22 mouse cellular contexts compared by ENCODE assay signal in genomic region chr6:87594188-87594587, GRCm38 (mm10). TPM values are rescaled to one million over a fixed set of nuclear protein-coding genes. Genes with fewer than 3 reads are reported as not detected.
DNase-seq lines count a peak whose midpoint lies in the region; ATAC-seq and TF ChIP-seq lines count a peak whose summit lies in the region.
"Had no signal": no experiment of that assay in that cellular context is flagged by ENCODE, and none has a peak within 500 bp of the region (broad histone marks: within the 10 kb centered on the region; RNA-seq: fewer than 3 reads in every experiment).

No protein-coding gene starts in this region.

- whole genome bisulfite sequencing in forebrain, embryonic 10.5 days = 84% methylated on average over 6 of the region's 6 CpGs
- WGBS in forebrain, embryonic 12.5 days = 80% methylated on average over 6 of the region's 6 CpGs
- WGBS in midbrain, embryonic 10.5 days = 89% methylated on average over 6 of the region's 6 CpGs
- WGBS in midbrain, embryonic 14.5 days = 88% methylated on average over 6 of the region's 6 CpGs

- peaks cover 47% of the 10 kb centered on the region for H3K4me1 ChIP-seq in forebrain, embryonic 10.5 days
- H3K4me1 ChIP-seq in forebrain, embryonic 12.5 days = peaks cover 32% of the 10 kb centered on the region
- H3K4me1 ChIP-seq in midbrain, embryonic 10.5 days = peaks cover 40% of the 10 kb centered on the region
- H3K4me1 ChIP-seq in midbrain, embryonic 14.5 days (ENCODE audit: control insufficient read depth, insufficient read depth, low read length) = peaks cover 14% of the 10 kb centered on the region
- H3K4me1 ChIP-seq in CH12.LX (ENCODE audit: control insufficient read depth in 1 of 2, insufficient read depth in 2 of 2) = peaks cover 4 to 27% of the 10 kb centered on the region in 2 experiments; a peak in 3 of 4 replicates

- dilution Hi-C loops in CH12.LX (cut with MboI; ENCODE audit: extremely low pct_ligation_motif_present, extremely low pct_unique_long_range_greater_than_20kb, low sequenced_read_pairs) = no loop called here

- in situ Hi-C loops in CH12.LX (cut with MboI; ENCODE audit: low pct_ligation_motif_present, low pct_unique_long_range_greater_than_20kb, low sequenced_read_pairs) = no loop called here

- H3K4me3 ChIP-seq in forebrain, embryonic 10.5 days = no peak overlapping the region
- H3K4me3 ChIP-seq in forebrain, embryonic 12.5 days (replicated peaks) = no peak overlapping the region
- no peak overlapping the region for H3K4me3 ChIP-seq in midbrain, embryonic 10.5 days
- no peak overlapping the region for H3K4me3 ChIP-seq in midbrain, embryonic 14.5 days (replicated peaks; ENCODE audit: low read depth, low read length)
- no peak overlapping the region for H3K4me3 ChIP-seq in CH12.LX (replicated peaks in 1 of 3; ENCODE audit: low read depth in 2 of 3, low read length in 2 of 3, poor library complexity in 1 of 3)
- H3K4me3 ChIP-seq: embryonic facial prominence, embryonic 13.5 days; embryonic facial prominence, embryonic 15.5 days; erythroblast, embryonic 14.5 days had no signal

- no peaks in the 10 kb centered on the region for H3K36me3 ChIP-seq in forebrain, embryonic 10.5 days (replicated peaks)
- H3K36me3 ChIP-seq in forebrain, embryonic 12.5 days (replicated peaks) = no peaks in the 10 kb centered on the region
- H3K36me3 ChIP-seq in midbrain, embryonic 10.5 days = no peaks in the 10 kb centered on the region
- H3K36me3 ChIP-seq in midbrain, embryonic 14.5 days (ENCODE audit: control insufficient read depth, insufficient read depth, low read length) = no peaks in the 10 kb centered on the region
- no peaks in the 10 kb centered on the region for H3K36me3 ChIP-seq in CH12.LX (replicated peaks in 1 of 2; ENCODE audit: control insufficient read depth in 1 of 2, insufficient read depth in 1 of 2, low read length in 1 of 2)
- H3K36me3 ChIP-seq: embryonic facial prominence, embryonic 13.5 days; embryonic facial prominence, embryonic 15.5 days had no signal

- H3K27me3 ChIP-seq in forebrain, embryonic 10.5 days (ENCODE audit: poor library complexity, severe bottlenecking) = peaks cover 14% of the 10 kb centered on the region
- peaks cover 14% of the 10 kb centered on the region for H3K27me3 ChIP-seq in forebrain, embryonic 12.5 days
- H3K27me3 ChIP-seq in midbrain, embryonic 10.5 days (ENCODE audit: low read depth, poor library complexity, severe bottlenecking) = peaks cover 11% of the 10 kb centered on the region
- H3K27me3 ChIP-seq in midbrain, embryonic 14.5 days (ENCODE audit: control insufficient read depth, insufficient read depth, low read length) = 0 out of 2 replicates have a peak, but pooled peaks cover 7% of the 10 kb centered on the region
- peaks cover 3% of the 10 kb centered on the region for H3K27me3 ChIP-seq in CH12.LX (replicated peaks)

- no peak for ATAC-seq in forebrain, embryonic 12.5 days (ENCODE audit: low FRiP score)
- ATAC-seq in midbrain, embryonic 14.5 days (ENCODE audit: low FRiP score, low TSS enrichment) = no peak
- ATAC-seq: CD4-positive, CD25-positive, alpha-beta regulatory T cell, adult 4 months; forebrain, embryonic 14.5 days; forebrain, embryonic 16.5 days had no signal

- H3K79me2 ChIP-seq in CH12.LX (replicated peaks; ENCODE audit: control insufficient read depth, extremely low read depth, insufficient read depth, poor library complexity, severe bottlenecking) = no peaks in the 10 kb centered on the region

- no peak for TF ChIP-seq CTCF in CH12.LX (conservative IDR thresholded peaks at IDR 0.05 in 1 of 2, IDR thresholded peaks at IDR 0.05 in 1 of 2; ENCODE audit: low read depth in 2 of 2, low read length in 2 of 2)

- H3K9me3 ChIP-seq in forebrain, embryonic 10.5 days = no peaks in the 10 kb centered on the region
- no peaks in the 10 kb centered on the region for H3K9me3 ChIP-seq in forebrain, embryonic 12.5 days
- H3K9me3 ChIP-seq in midbrain, embryonic 10.5 days (replicated peaks) = no peaks in the 10 kb centered on the region
- H3K9me3 ChIP-seq in midbrain, embryonic 14.5 days (ENCODE audit: control insufficient read depth, low read length) = no peaks in the 10 kb centered on the region
- no peaks in the 10 kb centered on the region for H3K9me3 ChIP-seq in CH12.LX (replicated peaks; ENCODE audit: low read length)
- H3K9me3 ChIP-seq: embryonic facial prominence, embryonic 13.5 days; embryonic facial prominence, embryonic 15.5 days had no signal

- H3K4me2 ChIP-seq in forebrain, embryonic 12.5 days = no peak overlapping the region
- H3K4me2 ChIP-seq in midbrain, embryonic 14.5 days (ENCODE audit: low read length) = no peak overlapping the region
- H3K4me2 ChIP-seq in CH12.LX (ENCODE audit: insufficient read depth, low read depth, poor library complexity, severe bottlenecking) = no peak overlapping the region
- H3K4me2 ChIP-seq: embryonic facial prominence, embryonic 13.5 days; embryonic facial prominence, embryonic 15.5 days had no signal

- no peak for TF ChIP-seq POLR2A in CH12.LX (IDR thresholded peaks at IDR 0.05; ENCODE audit: low read depth, low read length)

- H3K9ac ChIP-seq in forebrain, embryonic 12.5 days = no peak overlapping the region
- H3K9ac ChIP-seq in midbrain, embryonic 14.5 days (replicated peaks; ENCODE audit: low read length) = no peak overlapping the region
- no peak overlapping the region for H3K9ac ChIP-seq in CH12.LX (ENCODE audit: insufficient read depth, low read depth)
- H3K9ac ChIP-seq: embryonic facial prominence, embryonic 13.5 days; embryonic facial prominence, embryonic 15.5 days had no signal

- TF ChIP-seq EP300 in CH12.LX (IDR thresholded peaks at IDR 0.05; ENCODE audit: low read length) = peak; percentile 71

- H3K27ac ChIP-seq in forebrain, embryonic 10.5 days = no peak overlapping the region
- H3K27ac ChIP-seq in forebrain, embryonic 12.5 days = no peak overlapping the region
- H3K27ac ChIP-seq in midbrain, embryonic 10.5 days (replicated peaks) = no peak overlapping the region
- no peak overlapping the region for H3K27ac ChIP-seq in midbrain, embryonic 14.5 days (replicated peaks; ENCODE audit: low read depth, low read length)
- H3K27ac ChIP-seq in CH12.LX (ENCODE audit: insufficient read depth, low read depth) = no peak overlapping the region
- H3K27ac ChIP-seq: embryonic facial prominence, embryonic 13.5 days; embryonic facial prominence, embryonic 15.5 days had no signal

- peak; percentile 8 for DNase-seq in forebrain, embryonic 10.5 days (ENCODE audit: extremely low spot score, low spot score)
- peak; percentile 5 for DNase-seq in midbrain, embryonic 10.5 days (ENCODE audit: low spot score)
- DNase-seq in midbrain, embryonic 14.5 days = no peak
- DNase-seq in CH12.LX (ENCODE audit: extremely low read depth) = peak; percentile 69
- DNase-seq: adrenal gland, adult 2 months; adrenal gland, postnatal 10 days; adrenal gland, postnatal 25 days; B cell, adult 2 months; cerebellum, adult 11 months; cerebellum, adult 18-20 months; cerebellum, adult 8-10 months; cerebellum, adult 9-11 months; cerebellum, postnatal 14 days; cerebellum, postnatal 36 days; embryo, embryonic 11 days had no signal

- TF ChIP-seq RAD21 in CH12.LX (IDR thresholded peaks at IDR 0.05; ENCODE audit: low read depth, low read length) = no peak

TF ChIP-seq in CH12.LX, 34 proteins besides CTCF, POLR2A, EP300 and RAD21:
- TF ChIP-seq TCF12 (IDR thresholded peaks at IDR 0.05; ENCODE audit: low read depth, low read length) = peak; percentile 41; the same call in 1 of the 2 replicates
- peak; percentile 54; the same call in 1 of the 2 replicates for TF ChIP-seq MAFK (IDR thresholded peaks at IDR 0.05; ENCODE audit: insufficient replicate concordance, low read length)
- no peak for TF ChIP-seq JUN (IDR thresholded peaks at IDR 0.05; ENCODE audit: insufficient read depth, low read depth, low read length)
- no peak for TF ChIP-seq SMC3 (IDR thresholded peaks at IDR 0.05; ENCODE audit: low read depth, low read length)
- TF ChIP-seq ETS1 (conservative IDR thresholded peaks at IDR 0.05; ENCODE audit: low read depth, low read length) = peak; percentile 81
- no peak for TF ChIP-seq MXI1 (IDR thresholded peaks at IDR 0.05; ENCODE audit: low read depth, low read length)
- 0 out of 2 replicates have a peak, but pooled peaks have one; percentile 13 for TF ChIP-seq ELF1 (IDR thresholded peaks at IDR 0.05; ENCODE audit: low read depth, low read length)
- no peak for TF ChIP-seq E2F4 (IDR thresholded peaks at IDR 0.05; ENCODE audit: insufficient replicate concordance, low read depth, low read length)
- peak; percentile 89 for TF ChIP-seq BHLHE40 (IDR thresholded peaks at IDR 0.05; ENCODE audit: low read depth, low read length)
- TF ChIP-seq RCOR1 (conservative IDR thresholded peaks at IDR 0.05; ENCODE audit: low read depth, low read length) = 0 out of 2 replicates have a peak, but pooled peaks have one; percentile 43
- TF ChIP-seq JUND (conservative IDR thresholded peaks at IDR 0.05; ENCODE audit: low read depth, low read length) = no peak
- peak; percentile 37; the same call in 1 of the 2 replicates for TF ChIP-seq MEF2A (IDR thresholded peaks at IDR 0.05; ENCODE audit: borderline replicate concordance, low read depth, low read length)
- TF ChIP-seq MYC (IDR thresholded peaks at IDR 0.05; ENCODE audit: low read depth, low read length) = no peak
- 0 out of 2 replicates have a peak, but pooled peaks have one; percentile 17 for TF ChIP-seq MAX (IDR thresholded peaks at IDR 0.05; ENCODE audit: low read length)
TF ChIP-seq in CH12.LX: peak in this region for 8.

RNA-seq across cellular contexts. Expression of gene Prokr1, which starts 3.6 kb away (rescaled TPM):
- 2.3 and 3.2 TPM in 2 replicates for polyA plus RNA-seq in forebrain, embryonic 10.5 days (2016; fragmentation: Nextera tagmentation; extraction: Ambion mirVana)
- 6.6 and 6.9 TPM in 2 replicates for polyA plus RNA-seq in forebrain, embryonic 12.5 days (2016; fragmentation: Nextera tagmentation; extraction: Ambion mirVana)
- polyA plus RNA-seq in midbrain, embryonic 10.5 days (2016; fragmentation: Nextera tagmentation; extraction: Ambion mirVana) = 3.1 and 3.4 TPM in 2 replicates
- polyA plus RNA-seq in midbrain, embryonic 14.5 days (2014; fragmentation: Nextera tagmentation; extraction: Ambion mirVana) = 1.00 and 1.5 TPM in 2 replicates
- total RNA-seq in CH12.LX (2012; rRNA removed) (0.08 TPM in 2 replicates), CH12.LX (2014; rRNA removed) (not detected in 2 replicates)
- polyA plus RNA-seq in CH12.LX (2012; ENCODE audit: insufficient read length, low read depth) = 0.14 TPM in 1 of 2 replicates, not detected in the other
